Mouse (Mus musculus): ENCODE measurements around the gene Cfap157.

The Cfap157 gene

DNA sequence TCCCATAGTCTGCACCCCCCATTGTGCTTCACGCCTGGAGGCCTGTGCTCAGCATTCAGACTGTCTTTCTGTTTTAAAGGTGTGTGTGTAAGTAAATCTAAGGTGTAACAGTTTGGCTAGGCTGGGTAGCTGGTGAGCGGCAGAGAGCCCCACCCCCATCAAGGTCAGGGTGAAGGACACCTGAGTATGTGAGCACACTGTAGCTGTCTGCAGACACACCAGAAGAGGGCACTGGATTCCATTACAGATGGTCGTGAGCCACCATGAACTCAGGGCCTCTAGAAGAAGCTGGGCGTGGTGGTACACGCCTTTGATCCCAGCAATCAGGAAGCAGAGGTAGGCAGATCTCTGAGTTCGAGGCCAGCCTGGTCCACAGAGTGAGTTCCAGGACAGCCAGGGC, 2.5 kb downstream of the Cfap157 start:
- WGBS: 90% methylated on average over 6 of the region's 6 CpGs

DNA sequence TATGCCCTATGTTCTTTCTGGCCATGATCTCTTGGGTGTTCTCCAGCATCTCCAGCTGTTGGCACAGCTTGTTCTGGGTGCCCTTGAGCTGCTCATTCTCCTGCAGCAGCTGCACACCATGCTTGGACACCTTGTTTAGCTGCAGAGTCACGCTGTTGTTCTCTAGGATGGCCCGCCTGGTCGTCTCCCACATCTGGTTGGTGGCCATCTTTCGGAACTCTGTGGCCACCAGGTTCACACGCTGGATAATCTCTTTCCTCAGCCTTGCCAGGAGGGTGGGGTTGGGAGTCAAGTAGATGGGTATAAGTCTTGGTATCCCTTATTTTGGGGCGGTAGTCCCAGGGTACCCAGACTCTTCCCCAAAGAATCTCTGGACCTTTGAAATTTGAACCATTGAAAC, 4.5 kb downstream of the Cfap157 start:
- WGBS: 90% methylated on average over 6 of the region's 6 CpGs

DNA sequence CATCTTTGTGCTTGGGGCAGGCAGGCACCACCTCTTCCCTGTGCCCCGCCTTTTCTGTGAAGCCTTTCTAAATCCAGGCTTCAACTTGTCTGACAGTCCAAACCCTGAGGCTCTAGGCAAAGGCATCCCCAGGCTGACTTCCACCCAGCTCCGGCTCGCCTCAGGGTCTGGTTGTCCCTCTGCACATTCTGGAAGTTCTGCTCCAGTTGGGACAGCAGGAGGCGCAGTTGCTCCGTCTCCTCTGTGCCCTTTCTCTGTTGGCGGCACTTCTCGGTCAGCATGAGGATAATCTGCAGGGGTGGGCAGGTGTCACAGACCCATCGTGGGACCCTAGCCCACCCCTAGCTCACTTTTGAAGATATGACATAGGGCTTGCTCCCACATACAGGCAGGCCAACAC, 5.1 kb downstream of the Cfap157 start:
- 13% methylated on average over 8 of the region's 8 CpGs for WGBS

DNA sequence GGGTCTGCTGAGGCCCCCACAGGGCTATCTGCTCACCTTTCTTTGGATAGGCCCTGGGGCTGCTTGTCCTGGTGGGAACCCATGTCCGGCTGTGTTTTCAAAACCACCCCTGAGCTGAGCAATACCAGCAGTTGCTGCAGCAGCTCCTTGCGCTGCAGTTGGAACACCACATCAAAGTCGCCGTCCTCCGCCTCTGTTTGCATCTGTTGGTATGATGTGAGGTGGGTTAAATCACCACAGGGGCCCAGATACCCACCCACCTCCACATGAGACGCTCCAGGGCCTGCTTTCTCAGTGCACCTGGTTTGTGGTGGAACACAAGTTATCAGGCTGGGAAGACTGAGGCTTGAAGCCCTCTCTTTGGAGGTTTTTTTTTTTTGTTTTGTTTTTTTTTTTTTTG, 6.1 kb downstream of the Cfap157 start:
- 95% methylated on average over 6 of the region's 6 CpGs for WGBS

DNA sequence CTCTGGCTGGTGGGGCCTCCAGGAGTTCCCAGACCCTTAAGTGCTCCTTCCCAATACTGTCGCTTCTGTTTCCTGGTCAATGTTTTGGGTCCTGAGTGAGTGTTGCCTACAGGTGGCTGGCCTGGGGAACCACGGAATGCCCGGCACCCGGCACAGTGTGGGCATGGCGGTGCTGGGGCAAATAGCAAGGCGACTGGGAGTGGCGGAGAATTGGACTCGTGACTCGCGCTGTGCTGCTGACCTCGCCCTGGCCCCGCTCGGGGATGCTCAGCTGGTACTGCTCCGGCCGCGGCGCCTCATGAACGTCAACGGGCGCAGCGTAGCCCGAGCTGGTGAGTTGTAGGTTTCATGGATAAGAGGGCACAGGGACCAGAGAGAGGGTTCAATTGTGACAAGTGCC, 8.0 kb downstream of the Cfap157 start:
- WGBS: 31% methylated on average over 22 of the region's 22 CpGs

DNA sequence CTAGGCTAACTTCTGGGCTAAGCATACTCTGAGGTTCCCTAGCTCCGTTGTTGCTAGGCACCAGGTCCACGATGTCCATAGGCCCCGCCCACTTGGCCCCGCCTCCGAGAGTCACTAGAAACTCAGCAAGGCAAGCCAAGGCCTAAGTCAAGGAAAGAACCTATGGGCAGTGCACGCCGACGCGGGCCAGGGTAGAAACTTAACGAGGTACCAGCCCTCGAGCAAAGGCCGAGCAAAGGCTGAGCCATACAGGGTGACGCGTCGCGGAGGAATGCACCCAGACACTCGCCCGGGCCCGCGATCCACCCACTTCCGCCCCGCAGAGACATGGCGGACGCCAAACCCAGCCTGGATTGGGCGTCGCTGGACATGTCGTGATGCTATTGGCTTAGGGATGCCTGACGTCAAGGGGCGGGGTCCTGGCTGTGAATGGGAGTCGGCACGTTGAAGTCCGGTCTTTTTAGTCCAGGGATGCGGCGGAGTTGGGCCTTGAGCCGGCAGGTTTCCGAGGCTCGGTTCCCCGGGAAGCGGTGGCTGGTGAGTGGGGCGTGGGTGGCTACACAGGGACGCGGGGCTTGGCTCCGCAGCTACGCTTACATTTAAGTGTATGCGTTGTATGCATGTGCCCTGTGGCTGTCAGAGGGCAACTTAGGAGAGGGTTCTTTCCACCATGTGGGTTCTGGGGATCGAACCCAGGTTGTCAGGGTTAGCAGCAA, 8.7 kb downstream of the Cfap157 start, which contains the start of the genes Ttc16 and Ptrh1:
Gene Ttc16 (minus strand): TSS at position 275 of the 716 bp plus-strand sequence.
Gene Ptrh1 (plus strand): TSS at position 428 of the 716 bp plus-strand sequence.
- under 1% methylated on average over 46 of the region's 46 CpGs for WGBS

DNA sequence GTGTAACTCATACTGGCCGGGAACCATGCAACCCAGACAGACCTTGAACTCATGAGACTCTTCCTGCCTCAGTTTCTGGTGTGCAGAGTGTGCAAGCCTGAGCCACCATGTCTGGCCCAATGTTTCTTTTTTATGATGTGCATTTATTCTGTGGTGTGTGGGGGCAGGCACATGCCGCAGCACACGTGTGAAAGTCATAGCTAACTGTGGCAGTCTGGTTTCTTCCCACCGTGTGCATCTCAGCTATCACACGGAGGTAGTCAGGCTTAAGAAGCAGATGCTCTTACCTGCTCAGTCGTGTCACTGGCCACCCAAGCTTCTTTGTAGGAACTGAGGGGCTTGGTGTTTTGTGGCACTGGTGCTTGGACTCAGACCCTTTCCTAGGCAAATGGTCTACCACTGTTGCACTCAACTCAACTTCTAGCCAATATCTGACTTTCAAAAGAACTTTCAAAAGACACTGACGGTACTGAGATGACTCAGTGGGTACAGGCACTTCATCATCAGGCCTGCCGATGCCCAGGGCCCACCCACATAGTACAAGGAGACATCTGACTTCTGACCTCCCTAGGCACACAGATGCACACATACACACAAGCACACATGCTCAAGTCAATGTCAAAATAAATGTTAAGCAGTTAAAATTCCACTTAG, 11.5 kb downstream of the Cfap157 start:
- 68% methylated on average over 8 of the region's 8 CpGs for WGBS

DNA sequence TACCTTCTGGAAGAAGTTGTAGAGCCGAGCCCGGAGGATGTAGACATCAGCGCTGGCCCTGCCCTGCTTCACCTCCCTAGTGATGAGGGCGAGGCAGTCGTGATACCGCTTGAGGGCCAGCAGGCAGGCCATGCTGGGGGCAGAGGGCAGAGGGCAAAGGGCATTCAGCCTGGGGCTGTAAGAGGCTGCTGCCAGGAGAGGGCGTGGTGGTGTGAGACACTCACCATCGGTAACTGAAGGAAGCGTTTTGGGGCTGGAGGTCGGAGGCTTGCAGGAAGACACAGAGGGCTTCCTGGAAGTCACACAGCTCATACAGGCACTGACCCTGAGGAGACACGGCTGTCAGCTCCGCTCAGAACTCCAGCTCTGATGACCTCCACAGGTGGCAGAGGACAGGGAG, 12.3 kb downstream of the Cfap157 start:
- 50% methylated on average over 12 of the region's 12 CpGs for WGBS

DNA sequence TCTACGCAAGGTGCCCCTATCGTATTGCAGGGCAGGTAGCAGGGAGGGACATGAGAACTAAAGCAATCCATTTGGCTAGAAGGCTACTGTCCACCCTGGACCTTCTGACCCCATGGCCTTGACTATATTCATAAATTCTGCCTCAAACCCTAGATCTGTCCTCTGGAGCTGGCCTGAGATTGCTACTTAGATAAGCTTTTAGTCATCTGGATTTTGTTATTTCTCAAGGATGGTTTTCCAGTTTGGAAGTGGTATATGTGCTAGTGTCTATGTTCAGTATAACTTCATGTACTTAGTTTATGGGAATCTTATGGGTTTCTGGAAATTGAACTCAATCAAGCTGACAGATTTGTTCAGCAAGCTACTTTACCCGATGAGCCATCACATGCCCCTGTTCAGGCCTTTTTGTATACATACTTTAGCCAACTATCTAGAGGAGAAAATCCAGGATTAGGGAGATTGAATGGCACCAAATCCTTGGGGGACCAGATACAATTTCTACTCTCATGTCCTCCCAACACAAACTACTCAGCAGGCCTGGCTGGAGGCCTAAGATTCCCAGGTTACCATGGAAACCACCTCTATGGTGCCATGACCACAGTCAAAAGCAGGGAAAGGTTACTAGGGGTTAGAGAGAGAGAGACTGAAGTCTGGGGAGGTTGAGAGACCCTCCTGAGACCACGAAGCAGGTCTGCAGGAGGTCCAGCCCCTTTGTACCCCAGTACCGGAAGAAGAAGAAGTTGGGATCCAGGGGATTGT, 14.7 kb downstream of the Cfap157 start:
- whole genome bisulfite sequencing: 73% methylated on average over 5 of the region's 5 CpGs

DNA sequence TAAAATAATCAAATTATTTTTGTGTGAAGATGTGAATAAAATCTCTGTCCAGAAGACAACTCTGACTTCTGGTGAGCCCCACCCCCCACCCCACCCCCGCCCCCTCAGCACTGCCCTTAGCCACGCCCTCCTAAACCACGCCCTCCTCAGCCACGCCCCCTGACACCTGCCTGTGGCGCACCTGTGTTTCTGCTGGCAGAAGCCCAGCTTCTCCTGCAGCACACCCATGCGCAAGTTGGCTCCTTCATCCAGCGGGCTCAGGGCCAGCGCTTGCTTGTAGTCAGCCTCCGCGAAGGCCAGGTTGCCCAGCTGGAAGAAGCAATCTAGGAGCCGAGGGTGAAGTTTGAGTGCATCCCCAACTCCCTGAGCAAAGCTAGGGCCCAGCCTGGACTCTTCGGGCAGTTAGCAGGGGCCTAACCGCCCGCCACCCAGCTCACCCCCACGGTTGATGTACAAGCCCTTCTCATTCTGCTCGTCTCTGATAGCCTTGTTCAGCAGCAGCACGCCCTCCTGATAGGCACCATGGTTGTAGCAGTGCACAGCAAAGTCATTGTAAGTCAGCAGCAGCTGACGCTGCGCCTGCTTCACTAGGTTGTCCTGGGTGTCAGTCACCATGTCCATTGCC, 15.5 kb downstream of the Cfap157 start:
- 60% methylated on average over 19 of the region's 19 CpGs for WGBS

DNA sequence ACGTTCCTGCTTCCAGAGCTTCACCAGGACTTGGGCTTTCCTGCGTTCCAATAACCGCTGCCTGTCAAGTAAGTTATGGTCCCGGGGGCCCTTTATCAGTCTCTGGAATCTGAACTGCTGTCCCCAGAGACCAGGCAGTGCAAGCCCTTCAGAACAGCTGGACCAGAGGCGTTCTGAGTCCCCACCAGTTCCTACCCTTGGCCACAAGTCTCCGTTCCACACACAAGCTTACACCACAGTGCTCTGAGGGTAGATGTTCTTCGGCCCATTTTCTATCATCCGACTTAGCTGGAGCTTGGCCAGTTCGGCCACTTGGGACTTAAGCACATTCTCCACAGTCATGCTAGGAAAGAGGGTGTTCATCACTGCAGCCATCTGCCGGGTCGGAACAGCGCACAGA, 17.0 kb downstream of the Cfap157 start:
- WGBS: 86% methylated on average over 12 of the region's 12 CpGs

DNA sequence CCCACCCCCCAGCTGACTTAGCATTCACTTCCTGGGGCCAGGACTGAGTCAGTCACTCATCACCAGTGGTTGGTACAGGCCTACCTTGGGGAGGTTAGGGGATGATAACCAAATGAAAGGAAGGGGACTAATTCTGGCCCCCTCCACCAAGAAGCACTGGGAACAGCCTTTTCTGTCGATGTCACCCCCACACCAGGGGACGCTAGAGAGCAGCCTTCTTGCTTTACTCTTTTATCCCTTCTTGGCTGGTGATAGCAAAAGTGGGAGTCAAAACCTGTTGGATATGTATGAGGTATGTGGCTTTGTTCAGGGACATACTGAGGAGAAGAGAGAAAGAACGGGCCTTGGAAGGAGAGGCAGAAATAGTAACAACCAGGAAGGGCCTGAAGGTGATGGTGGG, 20.9 kb downstream of the Cfap157 start:
- 48% methylated on average over 3 of the region's 3 CpGs for WGBS

DNA sequence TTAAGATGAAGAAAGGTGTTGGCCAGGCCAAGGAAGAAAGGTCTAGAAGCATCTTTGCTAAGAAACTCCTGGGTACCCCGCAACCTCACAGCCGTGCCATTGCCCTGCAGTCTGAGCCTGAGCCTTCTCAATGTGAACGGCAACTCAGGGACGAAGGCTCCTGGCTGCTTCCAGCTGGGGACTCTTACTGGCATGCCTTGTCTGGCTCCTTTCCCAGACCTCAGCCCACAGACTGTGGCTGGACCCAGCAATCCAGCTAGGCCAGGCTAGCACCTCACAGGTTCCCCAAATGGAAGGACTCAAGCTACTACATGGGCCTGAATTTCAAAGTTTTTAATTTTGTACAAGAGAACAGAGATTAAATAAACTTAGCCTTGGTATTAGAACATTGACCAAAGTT, 22.4 kb downstream of the Cfap157 start:
- WGBS: 47% methylated on average over 4 of the region's 4 CpGs

DNA sequence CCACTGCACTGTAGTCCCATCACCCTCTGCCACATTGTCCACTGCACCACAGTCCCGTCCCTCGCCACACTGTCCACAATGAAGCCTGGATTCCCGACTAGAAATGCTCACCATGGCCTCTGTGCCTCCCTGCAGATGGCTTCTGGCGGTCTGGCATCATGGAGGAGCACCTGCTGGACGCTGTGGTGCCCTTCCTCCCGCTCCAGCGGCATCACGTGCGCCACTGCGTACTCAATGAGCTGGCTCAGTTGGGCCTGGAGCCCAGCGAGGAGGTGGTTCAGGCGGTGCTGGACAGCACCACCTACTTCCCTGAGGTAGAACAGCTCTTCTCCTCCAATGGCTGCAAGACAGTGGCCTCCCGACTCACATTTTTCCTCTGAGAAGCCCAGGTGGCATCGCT, 22.9 kb downstream of the Cfap157 start:
- 79% methylated on average over 14 of the region's 14 CpGs for WGBS

DNA sequence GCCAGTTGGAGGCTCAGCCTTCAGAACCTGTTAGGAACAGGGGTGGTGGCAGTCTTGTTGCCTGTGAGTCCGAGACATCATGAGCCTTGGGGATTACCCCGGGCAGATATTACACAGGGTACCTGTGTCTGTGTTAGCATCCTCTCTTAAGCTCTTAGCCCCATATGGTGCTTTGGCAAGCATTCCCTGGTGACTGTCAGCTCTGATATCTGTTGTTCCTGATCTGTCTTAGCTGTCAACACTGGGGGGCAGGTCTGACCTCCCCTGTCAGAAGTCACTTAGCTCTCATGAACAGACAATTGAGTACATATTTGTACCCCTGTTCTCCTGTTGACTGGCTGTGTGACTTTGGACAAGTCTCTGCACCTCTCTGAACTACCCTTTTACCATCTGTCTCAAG, 25.2 kb downstream of the Cfap157 start:
- 81% methylated on average over 2 of the region's 2 CpGs for WGBS

DNA sequence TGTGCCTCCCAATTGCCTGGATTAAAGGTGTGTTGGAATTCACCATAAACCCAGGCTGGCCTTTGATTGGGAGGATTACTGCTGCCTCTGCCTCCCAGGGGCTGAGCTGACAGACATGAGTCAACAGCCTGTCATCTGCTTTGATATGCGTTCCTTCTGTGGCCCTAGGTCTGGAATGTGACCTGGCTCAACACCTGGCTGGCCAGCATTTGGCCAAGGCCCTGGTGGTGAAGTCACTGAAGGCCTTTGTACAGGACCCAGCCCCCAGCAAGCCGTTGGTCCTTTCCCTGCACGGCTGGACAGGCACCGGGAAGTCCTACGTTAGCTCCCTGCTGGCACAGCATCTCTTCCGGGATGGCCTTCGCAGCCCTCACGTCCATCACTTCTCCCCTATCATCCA, 25.7 kb downstream of the Cfap157 start:
- 80% methylated on average over 8 of the region's 8 CpGs for WGBS

DNA sequence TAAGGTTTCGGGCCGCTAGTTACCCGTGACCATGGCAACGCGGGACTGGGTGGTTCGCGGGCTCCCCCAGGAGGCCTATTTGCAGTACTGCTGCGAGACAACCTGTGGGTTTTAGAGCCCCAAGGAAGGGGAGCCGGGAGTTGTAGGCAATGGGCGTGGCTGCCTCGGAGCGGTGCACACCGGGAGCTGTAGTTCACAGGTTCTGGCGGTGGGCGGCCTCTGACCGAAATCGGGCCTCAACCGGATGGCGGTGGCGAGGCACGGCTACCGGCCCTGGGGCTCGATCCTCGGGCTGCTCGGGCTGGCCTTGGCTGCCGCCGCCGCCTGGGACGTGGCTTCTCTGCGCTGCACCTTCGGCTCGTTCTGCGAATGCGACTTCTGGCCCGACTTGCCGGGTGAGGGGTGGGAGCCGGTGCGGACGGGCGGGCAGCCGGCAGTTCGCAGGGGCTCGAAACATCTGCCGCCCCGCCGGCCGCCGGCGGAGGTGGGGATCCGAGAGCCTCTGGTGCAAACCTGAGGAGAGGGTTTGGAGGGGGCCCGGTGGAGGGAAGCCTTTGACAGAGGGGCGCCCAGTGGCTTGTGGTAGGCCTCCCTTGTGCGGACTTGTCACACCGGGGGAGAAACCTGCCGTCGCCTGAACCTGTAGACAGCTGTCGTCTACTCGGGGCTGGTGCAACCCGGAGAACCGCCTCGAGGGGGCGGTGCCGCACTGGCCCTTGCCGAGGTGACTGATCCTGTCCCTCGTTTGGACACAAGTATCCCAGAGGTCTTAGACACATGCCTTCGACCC, 27.0 kb downstream of the Cfap157 start, which contains the start of gene Tor2a:
Gene Tor2a (plus strand): TSS at position 179 of the 790 bp plus-strand sequence.
- under 1% methylated on average over 66 of the region's 66 CpGs for WGBS

DNA sequence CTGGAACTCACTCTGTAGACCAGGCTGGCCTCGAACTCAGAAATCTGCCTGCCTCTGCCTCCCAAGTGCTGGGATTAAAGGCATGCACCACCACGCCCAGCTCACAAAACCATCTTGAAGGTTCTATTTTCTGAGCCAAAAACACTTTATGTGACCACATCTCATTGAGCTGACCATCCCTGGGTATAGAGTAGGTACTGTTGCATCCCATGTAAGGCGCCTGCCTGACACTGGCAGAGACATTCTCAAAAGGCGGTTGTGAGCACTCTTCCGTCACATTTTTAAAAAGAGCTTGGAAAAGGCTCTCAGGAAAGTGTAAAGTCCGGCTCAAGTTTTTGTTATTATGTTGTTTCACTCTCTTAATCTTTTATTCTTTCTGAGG, 27.6 kb downstream of the Cfap157 start:
- WGBS: 34% methylated on average over 6 of the region's 6 CpGs

DNA sequence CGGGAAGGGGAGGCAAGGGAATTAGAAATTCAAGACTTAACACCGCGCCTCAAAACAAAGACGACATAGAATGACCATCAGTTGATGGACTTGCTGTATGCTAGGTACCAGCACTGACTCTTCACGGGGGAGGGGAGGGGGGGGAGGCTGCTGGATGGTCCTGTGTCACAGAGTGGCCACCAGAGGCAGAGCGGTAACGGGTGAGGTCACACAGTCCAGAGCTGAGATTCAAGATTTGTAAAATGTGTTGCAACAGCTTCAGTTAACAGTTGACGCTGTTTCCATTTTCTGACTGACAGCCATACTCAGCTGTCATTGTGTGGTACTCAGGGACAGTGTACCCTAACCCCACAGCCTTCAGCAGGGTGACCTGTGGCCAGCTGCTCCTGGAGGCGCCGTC, 32.0 kb downstream of the Cfap157 start:
- 67% methylated on average over 10 of the region's 10 CpGs for WGBS

DNA sequence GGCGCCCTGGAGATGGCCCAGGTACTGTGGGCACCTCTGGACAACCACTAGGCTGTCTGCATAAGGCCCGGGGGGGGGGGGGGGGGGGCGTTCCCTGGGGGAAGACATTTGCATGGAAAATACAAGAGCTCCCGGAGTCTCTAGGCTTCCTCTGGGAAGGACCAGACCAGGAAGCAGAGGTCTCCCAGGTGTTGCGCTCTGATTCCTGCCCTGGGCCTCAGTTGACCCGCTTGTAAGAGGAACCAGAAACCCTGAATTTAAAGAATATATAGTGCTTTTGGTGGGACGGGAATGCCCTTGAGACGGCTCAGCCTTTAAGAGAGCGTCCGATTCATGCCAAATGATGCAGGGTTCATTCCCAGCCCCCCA, 32.6 kb downstream of the Cfap157 start:
- 44% methylated on average over 10 of the region's 10 CpGs for WGBS

DNA sequence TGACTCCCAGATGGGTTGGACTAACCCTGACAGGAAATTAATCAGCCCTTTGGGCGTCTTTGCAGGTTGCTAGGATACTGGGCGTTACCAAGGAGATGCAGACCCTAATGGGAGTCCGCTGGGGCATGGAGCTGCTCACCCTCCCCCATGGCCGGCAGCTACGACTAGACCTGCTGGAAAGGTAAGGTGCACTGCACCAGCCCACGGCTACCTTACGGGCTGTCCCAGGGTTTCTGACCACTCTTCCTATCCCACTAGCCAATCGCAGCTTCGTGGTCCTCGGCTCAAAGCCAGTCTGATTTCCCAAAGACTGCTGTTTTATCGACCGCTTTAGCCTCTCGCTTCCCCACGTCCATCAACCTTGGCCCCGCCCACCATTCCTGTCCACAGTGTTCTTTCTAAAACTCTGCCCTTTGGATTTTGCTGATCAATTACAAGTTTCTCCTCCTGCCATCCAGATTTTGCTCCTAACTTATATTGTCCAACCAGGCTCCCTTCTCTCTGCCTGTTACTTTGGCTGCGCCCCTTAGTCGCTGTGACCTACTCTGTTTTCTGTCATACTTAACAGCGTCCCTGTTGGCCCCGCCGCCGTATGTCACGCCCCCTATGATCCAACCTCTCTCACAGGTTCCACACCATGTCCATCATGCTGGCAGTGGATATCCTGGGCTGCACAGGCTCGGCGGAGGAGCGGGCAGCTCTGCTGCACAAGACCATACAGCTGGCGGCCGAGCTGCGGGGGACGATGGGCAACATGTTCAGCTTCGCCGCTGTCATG, 33.2 kb downstream of the Cfap157 start:
- WGBS: 53% methylated on average over 31 of the region's 31 CpGs

Data from cerebral cortex, adult 2 months (tissue).